Mouse (Mus musculus) small intestine, adult 2 months (tissue): ENCODE data around the gene Ap2b1. TPM values are rescaled to one million over a fixed set of nuclear protein-coding genes. Genes with fewer than 3 reads are reported as not detected.
A peak's percentile ranks its signal among the peaks of the same experiment; 100 is the strongest.

Source experiments
- H3K27ac ChIP-seq: fragments of 200-500 bp; 2 replicates; pipeline ENCODE4 v1.5.1; 2012; ENCODE audit warnings: low read depth, low read length, control low read depth, inconsistent platforms; ENCODE audit not compliant: insufficient read depth
- H3K27me3 ChIP-seq: fragments of 200-500 bp; 2 replicates; pipeline ENCODE4 v1.6.1; 2012; ENCODE audit warnings: mild to moderate bottlenecking, moderate library complexity, low read length, inconsistent platforms; ENCODE audit not compliant: control insufficient read depth, insufficient read depth
- H3K36me3 ChIP-seq: fragments of 200-500 bp; 2 replicates; pipeline ENCODE4 v1.6.1; 2012; ENCODE audit warnings: mild to moderate bottlenecking, low read length, control low read depth, inconsistent platforms; ENCODE audit not compliant: control insufficient read depth, insufficient read depth
- H3K4me1 ChIP-seq: fragments of 200-500 bp; 2 replicates; pipeline ENCODE4 v1.6.1; 2012; ENCODE audit warnings: low read length, inconsistent platforms, mixed read lengths; ENCODE audit not compliant: control insufficient read depth, insufficient read depth, insufficient read length
- H3K4me3 ChIP-seq: fragments of 200-500 bp; 2 replicates; pipeline ENCODE4 v1.5.1; 2012; ENCODE audit warnings: low read depth, mild to moderate bottlenecking, control low read depth, inconsistent platforms, low read length, moderate library complexity
- CTCF ChIP-seq: fragments of 200-500 bp; IDR thresholded peaks from 2 replicates; pipeline ENCODE4 v1.5.1; 2012; ENCODE audit warnings: low read depth, mild to moderate bottlenecking, control low read depth, inconsistent platforms, low read length, moderate library complexity, mixed read lengths; ENCODE audit not compliant: insufficient replicate concordance, insufficient read length; ENCODE audit errors: extremely low read depth
- POLR2A ChIP-seq: fragments of 200-500 bp; IDR thresholded peaks from 2 replicates; pipeline ENCODE4 v1.6.1; 2012; ENCODE audit warnings: low read depth, mild to moderate bottlenecking, control low read depth, inconsistent platforms, low read length, moderate library complexity
- WGBS: fragments of 180-500 bp; shearing (Covaris S2); methylation state at CpG from one replicate; pipeline ENCODE4 v1.1.7; 2018; 5-methylcytosine and 5-hydroxymethylcytosine counted together
- polyA plus RNA-seq: library from polyadenylated mRNA; depleted of rRNA; stranded (reverse); fragments of >200 nt; gene quantifications from 2 replicates; pipeline ENCODE4 v1.2.3, GENCODE M21; 2012

Gene Ap2b1
- polyA plus RNA-seq, 1 experiment: 27.1 TPM

- TF ChIP-seq POLR2A: peak; percentile 82
- no peak for TF ChIP-seq CTCF
- Histone ChIP-seq H3K27ac (peak overlapping the region; percentile 42; the same call in 1 of the 2 replicates), H3K4me3 (peak overlapping the region; percentile 89), H3K36me3 (peaks cover 10% of the 10 kb centered on the region), H3K27me3 (no peaks in the 10 kb centered on the region), H3K4me1 (no peaks in the 10 kb centered on the region)
- WGBS: 0% methylated on average over 38 of the region's 38 CpGs
Observed at GRCm38 (mm10) chr11:83291375-83292250, 7.2 kb upstream of the Ap2b1 start.

- H3K27ac ChIP-seq: peak overlapping the region; percentile 25; the same call in 1 of the 2 replicates
- peak overlapping the region; percentile 89 for H3K4me3 ChIP-seq
- TF ChIP-seq POLR2A (no peak), CTCF (no peak)
- H3K27me3 ChIP-seq: no peaks in the 10 kb centered on the region
- peaks cover 11% of the 10 kb centered on the region for H3K36me3 ChIP-seq
- H3K4me1 ChIP-seq: no peaks in the 10 kb centered on the region
- WGBS: under 1% methylated on average over 5 of the region's 5 CpGs
Observed at GRCm38 (mm10) chr11:83292251-83292587, 6.6 kb upstream of the Ap2b1 start.

GRCm38 (mm10) chr11:83293182-83293581 lies 5.6 kb upstream of the Ap2b1 start:
- Histone ChIP-seq H3K27ac (no peak overlapping the region), H3K4me3 (no peak overlapping the region), H3K27me3 (no peaks in the 10 kb centered on the region), H3K4me1 (peaks cover 4% of the 10 kb centered on the region; the same call in 1 of the 2 replicates), H3K36me3 (peaks cover 11% of the 10 kb centered on the region)
- TF ChIP-seq CTCF: no peak
- TF ChIP-seq POLR2A: no peak
- 83% methylated on average over 1 of the region's 1 CpGs for WGBS

- no peak for TF ChIP-seq POLR2A
- no peak for TF ChIP-seq CTCF
- H3K4me3 ChIP-seq: no peak overlapping the region
- H3K4me1 ChIP-seq: peaks cover 4% of the 10 kb centered on the region; the same call in 1 of the 2 replicates
- 89% methylated on average over 2 of the region's 2 CpGs for WGBS
- no peak overlapping the region for H3K27ac ChIP-seq
- no peaks in the 10 kb centered on the region for H3K27me3 ChIP-seq
- H3K36me3 ChIP-seq: peaks cover 11% of the 10 kb centered on the region
Observed at GRCm38 (mm10) chr11:83294133-83294532, 4.7 kb upstream of the Ap2b1 start.

- Histone ChIP-seq H3K27ac (no peak overlapping the region), H3K4me1 (peaks cover 4% of the 10 kb centered on the region), H3K27me3 (no peaks in the 10 kb centered on the region), H3K4me3 (peak overlapping the region; percentile 16; the same call in 1 of the 2 replicates), H3K36me3 (peaks cover 11% of the 10 kb centered on the region)
- WGBS: 41% methylated on average over 6 of the region's 6 CpGs
- no peak for TF ChIP-seq POLR2A
- TF ChIP-seq CTCF: no peak
Observed at GRCm38 (mm10) chr11:83297816-83298215, 1.0 kb upstream of the Ap2b1 start.

- 78% methylated on average over 9 of the region's 9 CpGs for WGBS
Observed at GRCm38 (mm10) chr11:83299724-83300123, 900 bp downstream of the Ap2b1 start.

GRCm38 (mm10) chr11:83301431-83301831 lies 2.6 kb downstream of the Ap2b1 start:
- TF ChIP-seq POLR2A (no peak), CTCF (no peak)
- Histone ChIP-seq H3K4me1 (peaks cover 6% of the 10 kb centered on the region), H3K27ac (no peak overlapping the region), H3K36me3 (peaks cover 3% of the 10 kb centered on the region; the same call in 1 of the 2 replicates), H3K4me3 (no peak overlapping the region), H3K27me3 (no peaks in the 10 kb centered on the region)
- 63% methylated on average over 2 of the region's 2 CpGs for WGBS

More at GRCm38 (mm10) chr11:83299724-83300123, 900 bp downstream of the Ap2b1 start:
- H3K36me3 ChIP-seq: peaks cover 11% of the 10 kb centered on the region
- TF ChIP-seq POLR2A (no peak), CTCF (no peak)
- H3K4me3 ChIP-seq: no peak overlapping the region
- H3K4me1 ChIP-seq: peaks cover 4% of the 10 kb centered on the region
- H3K27ac ChIP-seq: no peak overlapping the region
- no peaks in the 10 kb centered on the region for H3K27me3 ChIP-seq

GRCm38 (mm10) chr11:83302124-83302523 lies 3.3 kb downstream of the Ap2b1 start:
- 2% methylated on average over 10 of the region's 10 CpGs for WGBS
- TF ChIP-seq POLR2A (no peak), CTCF (no peak)
- Histone ChIP-seq H3K36me3 (no peaks in the 10 kb centered on the region), H3K4me3 (peak overlapping the region; percentile 82), H3K27me3 (no peaks in the 10 kb centered on the region), H3K4me1 (peaks cover 6% of the 10 kb centered on the region), H3K27ac (peak overlapping the region; percentile 95)
